Mouse (Mus musculus) limb, embryonic 11.5 days (tissue): ENCODE data around the gene Umps. TPM values are rescaled to one million over a fixed set of nuclear protein-coding genes. Genes with fewer than 3 reads are reported as not detected.
A peak's percentile ranks its signal among the peaks of the same experiment; 100 is the strongest.

ENCODE experiments used
- ATAC-seq: fragments of 200-750 bp; cut with Nextera tagmentation; 2 replicates; pipeline ENCODE4 v1.8.0; 2017; ENCODE audit warnings: low read depth; ENCODE audit not compliant: insufficient number of reproducible peaks, low FRiP score, low TSS enrichment
- DNase-seq: peaks from one replicate; pipeline ENCODE4 v3.0.0-alpha.2; 2015; ENCODE audit warnings: low spot score
- H3K27ac ChIP-seq: fragments of 300-500 bp; sonication (generic); replicated peaks from 2 replicates; pipeline ENCODE4 v1.5.1; 2014; ENCODE audit warnings: low read depth, mild to moderate bottlenecking, low read length
- H3K27me3 ChIP-seq: fragments of 300-500 bp; sonication (generic); 2 replicates; pipeline ENCODE4 v1.6.1; 2014; ENCODE audit warnings: mild to moderate bottlenecking, low read length, mixed read lengths; ENCODE audit not compliant: control insufficient read depth, insufficient read depth
- H3K36me3 ChIP-seq: fragments of 300-500 bp; sonication (generic); 2 replicates; pipeline ENCODE4 v1.6.1; 2014; ENCODE audit warnings: mild to moderate bottlenecking, low read length, moderate library complexity, mixed read lengths; ENCODE audit not compliant: control insufficient read depth, insufficient read depth
- H3K4me1 ChIP-seq: fragments of 300-500 bp; sonication (generic); 2 replicates; pipeline ENCODE4 v1.6.1; 2014; ENCODE audit warnings: low read length, mixed read lengths; ENCODE audit not compliant: control insufficient read depth, insufficient read depth
- H3K4me2 ChIP-seq: fragments of 300-500 bp; sonication (generic); 2 replicates; pipeline ENCODE4 v1.6.1; 2014; ENCODE audit warnings: low read depth, mild to moderate bottlenecking, moderate library complexity; ENCODE audit not compliant: severe bottlenecking
- H3K4me3 ChIP-seq: fragments of 300-500 bp; sonication (generic); 2 replicates; pipeline ENCODE4 v1.5.1; 2014; ENCODE audit warnings: low read depth, low read length
- H3K9ac ChIP-seq: fragments of 300-500 bp; sonication (generic); 2 replicates; pipeline ENCODE4 v1.6.1; 2014; ENCODE audit warnings: mild to moderate bottlenecking, low read length
- H3K9me3 ChIP-seq: fragments of 300-500 bp; sonication (generic); 2 replicates; pipeline ENCODE4 v1.6.1; 2016; ENCODE audit warnings: low read length; ENCODE audit not compliant: control insufficient read depth
- WGBS: fragments of 180-500 bp; shearing (Covaris S2); extraction: QIAGEN DNeasy Blood & Tissue Kit; methylation state at CpG from one replicate; pipeline ENCODE4 v1.1.7; 2014; 5-methylcytosine and 5-hydroxymethylcytosine counted together
- polyA plus RNA-seq: library from polyadenylated mRNA; unstranded; fragments of >200 nt; fragmentation: Nextera tagmentation; extraction: Ambion mirVana; gene quantifications from 2 replicates; pipeline ENCODE4 v1.2.1, GENCODE M21; 2014

The Umps gene
- polyA plus RNA-seq, 1 experiment from 2014 or later = 96.4 TPM

DNA sequence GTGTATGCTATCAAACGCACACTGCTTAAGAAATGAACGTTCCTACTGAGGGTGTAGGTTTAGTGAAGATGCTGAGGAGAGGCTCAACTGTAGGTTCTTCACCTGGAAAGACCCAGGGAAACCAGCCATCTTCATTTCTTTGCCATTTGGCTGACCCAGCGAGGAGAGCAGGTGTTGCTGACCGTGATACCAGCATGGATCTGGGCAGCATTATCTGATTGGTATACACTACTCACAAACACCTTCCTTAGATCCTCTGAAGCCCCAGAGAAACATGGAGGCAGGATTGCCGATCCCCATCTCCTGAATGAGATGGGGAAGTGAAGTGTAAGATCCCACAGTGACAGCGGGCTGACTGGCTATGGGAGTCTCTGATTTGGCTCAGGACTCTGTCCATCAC, 31.2 kb upstream of the Umps start:
- Histone ChIP-seq H3K4me2 (no peak overlapping the region), H3K4me3 (no peak overlapping the region), H3K9ac (no peak overlapping the region), H3K9me3 (no peaks in the 10 kb centered on the region), H3K4me1 (no peaks in the 10 kb centered on the region), H3K36me3 (no peaks in the 10 kb centered on the region), H3K27me3 (no peaks in the 10 kb centered on the region), H3K27ac (no peak overlapping the region)
- DNase-seq (no peak), ATAC-seq (no peak)
- 79% methylated on average over 6 of the region's 6 CpGs for WGBS

DNA sequence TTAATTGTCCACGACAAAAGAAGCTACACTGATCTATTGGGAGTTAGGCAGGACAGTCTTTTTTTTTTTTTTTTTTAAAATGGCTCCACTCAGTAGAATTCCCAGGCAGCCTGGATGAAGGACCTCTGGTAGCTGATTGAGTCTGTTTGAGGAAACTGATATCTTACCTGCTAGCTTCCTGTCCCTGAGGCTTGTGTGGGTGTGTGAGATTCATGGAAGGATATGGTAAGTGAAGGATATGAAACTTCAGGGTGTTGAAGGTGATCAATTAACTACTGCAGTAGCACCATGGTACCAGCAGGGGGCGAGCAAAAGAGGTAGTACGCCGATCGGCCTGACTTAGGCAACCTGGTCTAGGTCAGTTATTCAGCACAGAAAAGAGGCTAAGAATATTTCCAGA, 29.2 kb upstream of the Umps start:
- DNase-seq (peak; percentile 78), ATAC-seq (no peak)
- Histone ChIP-seq H3K27ac (no peak overlapping the region), H3K9me3 (no peaks in the 10 kb centered on the region), H3K27me3 (no peaks in the 10 kb centered on the region), H3K9ac (no peak overlapping the region), H3K4me3 (no peak overlapping the region), H3K4me1 (no peaks in the 10 kb centered on the region), H3K4me2 (no peak overlapping the region), H3K36me3 (no peaks in the 10 kb centered on the region)
- 12% methylated on average over 5 of the region's 5 CpGs for WGBS

DNA sequence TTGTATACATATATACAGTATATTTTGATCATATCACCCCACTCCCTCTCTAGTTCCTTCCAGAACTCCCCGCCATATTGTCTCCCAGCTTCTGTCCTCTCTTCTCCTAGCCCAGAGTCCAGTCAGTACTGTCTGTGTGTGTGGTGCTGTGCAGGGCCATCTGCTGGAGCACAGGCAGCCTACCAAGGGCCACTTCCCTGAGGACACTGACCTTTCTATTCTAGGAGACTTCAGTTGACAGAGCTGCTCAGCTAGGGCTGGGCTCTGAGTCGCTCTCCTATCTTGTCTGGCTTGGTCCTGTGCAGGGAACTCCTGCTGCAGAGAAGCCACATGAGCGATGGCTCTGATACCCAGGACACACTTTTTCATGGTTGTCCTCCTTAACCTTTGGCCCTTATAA, 28.7 kb upstream of the Umps start:
- 81% methylated on average over 3 of the region's 3 CpGs for WGBS
- Histone ChIP-seq H3K4me2 (no peak overlapping the region), H3K27ac (no peak overlapping the region), H3K27me3 (no peaks in the 10 kb centered on the region), H3K9me3 (no peaks in the 10 kb centered on the region), H3K36me3 (no peaks in the 10 kb centered on the region), H3K4me3 (no peak overlapping the region), H3K9ac (no peak overlapping the region), H3K4me1 (no peaks in the 10 kb centered on the region)
- ATAC-seq = no peak
- no peak for DNase-seq

DNA sequence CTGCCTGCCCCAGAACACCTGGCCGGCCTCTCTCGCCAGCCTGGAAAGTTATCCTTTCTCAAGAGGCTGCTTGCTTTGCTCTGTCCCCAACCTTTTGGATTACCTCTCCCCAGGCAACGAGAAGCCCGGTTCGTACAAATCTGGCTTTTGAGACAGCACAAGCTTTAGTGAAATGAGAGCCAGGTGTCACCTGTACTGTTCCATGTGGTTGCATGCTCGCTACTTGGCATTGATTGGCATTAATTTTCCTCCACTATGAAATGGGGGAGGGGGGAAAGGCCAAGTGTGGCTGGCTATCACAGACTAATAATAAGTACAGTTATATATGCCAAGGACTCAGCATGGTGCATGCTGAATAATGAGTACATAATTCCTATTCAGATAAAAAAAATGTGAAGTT, 27.5 kb upstream of the Umps start:
- H3K36me3 ChIP-seq = no peaks in the 10 kb centered on the region
- H3K4me3 ChIP-seq = no peak overlapping the region
- WGBS = 77% methylated on average over 6 of the region's 6 CpGs
- H3K9me3 ChIP-seq = no peaks in the 10 kb centered on the region
- no peak overlapping the region for H3K9ac ChIP-seq
- H3K27ac ChIP-seq = no peak overlapping the region
- no peaks in the 10 kb centered on the region for H3K27me3 ChIP-seq
- no peaks in the 10 kb centered on the region for H3K4me1 ChIP-seq
- no peak for ATAC-seq
- no peak overlapping the region for H3K4me2 ChIP-seq
- no peak for DNase-seq

DNA sequence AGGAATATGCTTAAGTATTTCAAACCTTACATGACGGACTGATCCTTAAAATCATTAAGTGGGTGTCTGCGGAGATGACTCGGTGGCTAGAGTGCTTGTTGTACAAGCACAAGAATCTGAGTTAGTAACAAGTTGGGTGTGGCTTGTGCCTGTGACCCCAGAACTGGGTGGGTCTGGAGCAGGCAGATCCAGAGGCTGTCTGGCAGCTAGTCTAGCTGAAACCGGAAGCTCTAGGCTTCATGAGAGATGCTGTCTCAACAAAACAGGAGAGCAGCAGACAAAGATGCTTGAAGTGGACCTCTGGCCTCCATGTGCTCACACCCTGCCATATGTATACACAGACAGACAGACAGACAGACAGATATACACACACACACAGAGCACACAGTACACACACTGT, 23.9 kb upstream of the Umps start:
- no peaks in the 10 kb centered on the region for H3K4me1 ChIP-seq
- H3K9me3 ChIP-seq = no peaks in the 10 kb centered on the region
- H3K27ac ChIP-seq = no peak overlapping the region
- H3K4me2 ChIP-seq = no peak overlapping the region
- no peak overlapping the region for H3K9ac ChIP-seq
- H3K36me3 ChIP-seq = no peaks in the 10 kb centered on the region
- WGBS = 87% methylated on average over 4 of the region's 4 CpGs
- DNase-seq (no peak), ATAC-seq (no peak)
- H3K4me3 ChIP-seq = no peak overlapping the region
- no peaks in the 10 kb centered on the region for H3K27me3 ChIP-seq

DNA sequence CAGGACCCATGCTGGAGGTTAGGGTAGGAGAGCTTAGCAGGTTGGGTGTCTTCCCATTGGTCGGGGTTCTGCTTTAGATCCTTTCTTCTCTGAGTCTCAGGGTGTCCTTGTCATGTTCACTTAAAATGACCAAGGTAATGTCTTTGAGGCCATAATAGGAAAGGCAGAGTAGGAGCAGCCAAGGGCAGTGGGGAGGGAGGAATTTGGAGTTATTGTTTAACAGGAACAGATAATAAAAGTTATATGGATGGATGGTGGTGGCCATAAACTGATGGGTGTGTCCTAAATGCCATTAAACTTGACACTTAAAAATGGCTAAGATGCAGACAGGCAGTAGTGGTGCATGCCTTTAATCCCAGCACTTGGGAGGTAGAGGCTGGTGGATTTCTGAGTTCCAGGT, 22.3 kb upstream of the Umps start:
- H3K9ac ChIP-seq = no peak overlapping the region
- H3K4me3 ChIP-seq = no peak overlapping the region
- H3K9me3 ChIP-seq = no peaks in the 10 kb centered on the region
- ATAC-seq (no peak), DNase-seq (no peak)
- H3K4me2 ChIP-seq = no peak overlapping the region
- no peak overlapping the region for H3K27ac ChIP-seq
- H3K36me3 ChIP-seq = no peaks in the 10 kb centered on the region
- H3K27me3 ChIP-seq = no peaks in the 10 kb centered on the region
- no peaks in the 10 kb centered on the region for H3K4me1 ChIP-seq
- WGBS = 97% methylated on average over 1 of the region's 1 CpGs

DNA sequence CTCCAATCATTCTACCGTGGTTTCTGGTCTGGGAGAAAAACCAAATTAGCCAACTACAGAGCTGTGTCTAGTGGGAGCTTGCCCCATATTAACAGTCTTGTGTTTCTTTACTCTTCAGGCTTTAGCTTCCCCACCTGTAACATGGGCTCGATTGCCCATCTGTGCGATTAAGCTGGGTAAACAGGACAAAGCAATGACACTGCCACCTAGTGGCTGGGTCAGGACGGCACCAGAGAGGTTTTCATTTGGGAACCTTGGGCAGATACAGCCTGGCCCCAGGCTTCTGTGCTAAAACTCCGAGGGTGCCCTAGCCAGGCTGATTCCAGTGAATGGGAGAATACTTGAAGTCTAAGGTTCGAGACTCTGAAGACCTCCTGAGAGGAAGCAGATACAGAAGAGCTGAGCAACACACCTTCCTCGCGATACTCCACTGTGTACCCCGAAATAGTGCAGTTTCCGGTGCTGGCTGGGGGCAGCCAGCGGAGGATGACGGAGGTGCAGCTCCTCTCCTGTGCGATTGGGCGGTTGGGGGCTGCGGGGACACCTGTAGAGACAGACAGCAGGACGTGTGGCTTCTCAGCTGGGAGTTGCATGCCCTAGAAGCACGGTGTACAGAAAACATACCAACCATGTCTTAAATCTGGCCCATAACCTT, 21.6 kb upstream of the Umps start:
- ATAC-seq = no peak
- H3K9me3 ChIP-seq = no peaks in the 10 kb centered on the region

DNA sequence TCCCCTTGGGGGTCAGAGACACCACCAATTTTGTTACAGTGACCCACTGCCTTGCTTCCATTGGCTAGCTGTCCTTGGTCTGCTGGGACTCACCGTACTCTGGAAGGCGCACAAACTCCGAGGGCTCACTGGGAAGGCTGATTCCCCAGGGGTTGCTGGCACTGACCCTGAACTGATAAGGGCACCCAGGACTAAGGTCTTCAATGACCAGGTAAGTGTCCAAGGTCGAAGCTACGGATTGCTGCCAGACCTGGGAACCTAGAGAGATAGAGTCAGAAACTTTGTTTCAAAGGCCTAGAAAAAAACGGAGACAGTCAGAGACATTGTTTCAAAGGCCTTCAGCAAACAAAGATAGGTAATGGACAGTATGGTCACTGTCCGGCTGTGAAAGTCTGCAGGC, 20.2 kb upstream of the Umps start:
- ATAC-seq = no peak
- H3K27me3 ChIP-seq = no peaks in the 10 kb centered on the region
- no peak for DNase-seq
- no peak overlapping the region for H3K4me3 ChIP-seq
- no peaks in the 10 kb centered on the region for H3K36me3 ChIP-seq
- H3K4me2 ChIP-seq = no peak overlapping the region
- no peaks in the 10 kb centered on the region for H3K4me1 ChIP-seq
- no peak overlapping the region for H3K27ac ChIP-seq
- no peaks in the 10 kb centered on the region for H3K9me3 ChIP-seq
- no peak overlapping the region for H3K9ac ChIP-seq
- WGBS = 91% methylated on average over 7 of the region's 7 CpGs

More for the DNA sequence above, 21.6 kb upstream of the Umps start:
- no peaks in the 10 kb centered on the region for H3K4me1 ChIP-seq
- no peaks in the 10 kb centered on the region for H3K27me3 ChIP-seq
- WGBS = 61% methylated on average over 17 of the region's 17 CpGs
- no peak overlapping the region for H3K27ac ChIP-seq
- no peak overlapping the region for H3K4me2 ChIP-seq
- H3K4me3 ChIP-seq = no peak overlapping the region
- H3K9ac ChIP-seq = no peak overlapping the region
- DNase-seq = peak; percentile 72
- no peaks in the 10 kb centered on the region for H3K36me3 ChIP-seq

DNA sequence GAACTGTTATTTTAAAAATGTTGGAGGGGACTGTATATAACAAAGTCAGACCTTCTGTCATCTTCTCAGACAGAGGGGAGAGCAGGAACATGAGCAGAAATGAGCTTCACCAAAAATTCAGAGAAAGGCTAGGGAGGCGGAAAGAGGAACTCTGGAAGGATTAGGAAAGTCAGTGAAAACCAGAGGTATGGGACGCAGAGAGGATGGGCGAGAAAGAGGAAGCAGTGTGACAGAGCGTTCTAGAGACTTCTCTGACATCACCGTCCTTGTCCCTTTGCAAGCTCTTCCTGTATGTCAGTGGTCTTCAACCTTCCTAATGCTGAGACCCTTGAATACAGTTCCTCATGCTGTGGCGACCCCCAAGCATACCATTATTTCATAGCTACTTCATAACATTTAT, 18.5 kb upstream of the Umps start:
- Histone ChIP-seq H3K4me2 (no peak overlapping the region), H3K36me3 (no peaks in the 10 kb centered on the region), H3K4me1 (no peaks in the 10 kb centered on the region), H3K4me3 (no peak overlapping the region), H3K9ac (no peak overlapping the region), H3K27ac (no peak overlapping the region), H3K27me3 (no peaks in the 10 kb centered on the region), H3K9me3 (no peaks in the 10 kb centered on the region)
- DNase-seq (no peak), ATAC-seq (no peak)
- 89% methylated on average over 6 of the region's 6 CpGs for WGBS
